ENCODE assay signal across 18 mouse cellular contexts in the genomic region with DNA sequence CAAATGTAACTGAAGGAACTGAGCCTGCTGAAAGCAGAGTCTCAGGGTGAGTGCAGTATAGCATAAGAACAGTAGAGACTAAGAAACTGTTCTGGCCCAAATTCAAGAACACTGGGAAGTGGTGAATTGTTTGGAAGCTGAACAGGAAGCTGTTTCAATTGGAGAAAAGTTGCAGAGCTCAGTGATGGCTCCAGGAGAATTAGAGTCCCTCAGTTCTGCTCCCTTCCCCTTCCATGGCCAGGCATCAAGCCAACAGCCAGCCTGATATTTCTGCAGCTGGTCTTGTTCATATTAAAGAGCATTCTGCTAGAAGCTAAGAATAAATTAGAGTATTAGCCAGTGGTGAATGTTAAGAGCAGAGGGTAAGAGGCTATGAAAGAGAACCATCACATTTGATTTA. TPM values are rescaled to one million over a fixed set of nuclear protein-coding genes. Genes with fewer than 3 reads are reported as not detected.
DNase-seq lines count a peak whose midpoint lies in the region; ATAC-seq and TF ChIP-seq lines count a peak whose summit lies in the region.
"Had no signal": no experiment of that assay in that cellular context is flagged by ENCODE, and none has a peak within 500 bp of the region (broad histone marks: within the 10 kb centered on the region; RNA-seq: fewer than 3 reads in every experiment).

No protein-coding gene starts in this region.

- no peak for TF ChIP-seq CTCF in heart, postnatal 0 days (IDR thresholded peaks at IDR 0.05; ENCODE audit: low read depth)

- no peak overlapping the region for H3K4me3 ChIP-seq in heart, embryonic 11.5 days (ENCODE audit: low read depth, low read length)
- H3K4me3 ChIP-seq in heart, postnatal 0 days (ENCODE audit: low read depth, low read length): no peak overlapping the region
- H3K4me3 ChIP-seq: limb, embryonic 12.5 days; lung, embryonic 15.5 days; midbrain, embryonic 13.5 days; neural tube, embryonic 12.5 days had no signal

- H3K36me3 ChIP-seq in heart, embryonic 11.5 days (ENCODE audit: control insufficient read depth, insufficient read depth, low read length): no peaks in the 10 kb centered on the region
- H3K36me3 ChIP-seq in heart, postnatal 0 days (replicated peaks; ENCODE audit: control insufficient read depth, insufficient read depth, low read length): no peaks in the 10 kb centered on the region
- H3K36me3 ChIP-seq: G1E; limb, embryonic 12.5 days; lung, embryonic 15.5 days; midbrain, embryonic 13.5 days; neural tube, embryonic 12.5 days had no signal

- H3K4me2 ChIP-seq in heart, embryonic 11.5 days: no peak overlapping the region
- H3K4me2 ChIP-seq in heart, postnatal 0 days (ENCODE audit: low read depth, low read length): no peak overlapping the region
- H3K4me2 ChIP-seq: limb, embryonic 12.5 days; lung, embryonic 15.5 days; midbrain, embryonic 13.5 days; neural tube, embryonic 12.5 days had no signal

- H3K4me1 ChIP-seq in heart, embryonic 11.5 days (ENCODE audit: control insufficient read depth, insufficient read depth, low read length): no peaks in the 10 kb centered on the region
- H3K4me1 ChIP-seq in heart, postnatal 0 days (ENCODE audit: control insufficient read depth, insufficient read depth): 0 out of 2 replicates have a peak, but pooled peaks cover 5% of the 10 kb centered on the region
- H3K4me1 ChIP-seq: limb, embryonic 12.5 days; lung, embryonic 15.5 days; midbrain, embryonic 13.5 days; neural tube, embryonic 12.5 days had no signal

- no peaks in the 10 kb centered on the region for H3K9me3 ChIP-seq in heart, embryonic 11.5 days (replicated peaks; ENCODE audit: control insufficient read depth, low read length)
- H3K9me3 ChIP-seq in heart, postnatal 0 days (replicated peaks; ENCODE audit: control insufficient read depth, low read length): no peaks in the 10 kb centered on the region
- H3K9me3 ChIP-seq: G1E; limb, embryonic 12.5 days; lung, embryonic 15.5 days; midbrain, embryonic 13.5 days; neural tube, embryonic 12.5 days had no signal

- H3K27ac ChIP-seq in heart, embryonic 11.5 days (ENCODE audit: low read depth, low read length): no peak overlapping the region
- H3K27ac ChIP-seq in heart, postnatal 0 days (ENCODE audit: low read depth): peak overlapping the region; percentile 34; the same call in 1 of the 2 replicates
- H3K27ac ChIP-seq: limb, embryonic 12.5 days; lung, embryonic 15.5 days; midbrain, embryonic 13.5 days; neural tube, embryonic 12.5 days had no signal

- no peak for TF ChIP-seq EP300 in heart, postnatal 0 days (IDR thresholded peaks at IDR 0.05; ENCODE audit: low read depth)

- no peak for ATAC-seq in heart, embryonic 11.5 days (replicated peaks; ENCODE audit: insufficient number of reproducible peaks, low FRiP score, low TSS enrichment)
- ATAC-seq in heart, postnatal 0 days (ENCODE audit: insufficient read depth, low read depth): no peak
- ATAC-seq: activated CD4-positive, CD25-positive, alpha-beta regulatory T cell, adult 4 months; intestine, postnatal 0 days; midbrain, embryonic 13.5 days had no signal

- H3K27me3 ChIP-seq in heart, embryonic 11.5 days (ENCODE audit: control insufficient read depth, insufficient read depth, low read length): no peaks in the 10 kb centered on the region
- H3K27me3 ChIP-seq in heart, postnatal 0 days (ENCODE audit: control insufficient read depth, insufficient read depth, low read length): no peaks in the 10 kb centered on the region
- H3K27me3 ChIP-seq: lung, embryonic 15.5 days; neural tube, embryonic 12.5 days had no signal

- intact Hi-C loops in left cerebral cortex, postnatal 4 days (cut with DNase I): no loop called here
- intact Hi-C loops in left cerebral cortex, postnatal 14 days (cut with DNase I): no loop called here

- DNase-seq in heart, adult 11 months: peak; percentile 90
- DNase-seq in left cerebral cortex, postnatal 4 days: peak; percentile 5
- DNase-seq in left cerebral cortex, postnatal 14 days (ENCODE audit: low spot score in 2 of 2): no peak
- DNase-seq in NIH3T3 (ENCODE audit: low read depth): peak; percentile 28
- no peak for DNase-seq in heart, postnatal 0 days (ENCODE audit: low spot score)
- no peak for DNase-seq in adrenal gland, postnatal 4 days (ENCODE audit: low spot score in 2 of 2)
- DNase-seq in cerebellum, adult 11 months: no peak
- DNase-seq: cerebellum, adult 9-10 months; layer of hippocampus, postnatal 36 days had no signal

- H3K9ac ChIP-seq in heart, embryonic 11.5 days (ENCODE audit: low read depth, low read length): no peak overlapping the region
- H3K9ac ChIP-seq in heart, postnatal 0 days (replicated peaks; ENCODE audit: low read depth, low read length): no peak overlapping the region
- H3K9ac ChIP-seq: limb, embryonic 12.5 days; lung, embryonic 15.5 days; midbrain, embryonic 13.5 days; neural tube, embryonic 12.5 days had no signal

RNA-seq across cellular contexts. Expression of gene Chst7, which starts 7.3 kb away (rescaled TPM):
- polyA plus RNA-seq in heart, embryonic 11.5 days (2014; fragmentation: Nextera tagmentation; extraction: Ambion mirVana): 2.0 and 2.6 TPM in 2 replicates
- total RNA-seq in left cerebral cortex, postnatal 4 days (2021): 1 to 10 TPM; 4.2 to 5.2 TPM
- 1 to 10 TPM; 3.0 to 3.4 TPM for total RNA-seq in left cerebral cortex, postnatal 14 days (2021)
- total RNA-seq in heart, postnatal 0 days (2014; rRNA removed; ENCODE audit: low replicate concordance): 7.8 and 12.9 TPM in 2 replicates
- polyA plus RNA-seq in heart, postnatal 0 days (2015; fragmentation: Nextera tagmentation; extraction: Ambion mirVana): 6.6 and 7.1 TPM in 2 replicates
- total RNA-seq in adrenal gland, postnatal 4 days (2021): 1 to 10 TPM; 2.9 to 3.2 TPM
- total RNA-seq: G1E; hematopoietic stem cell, adult 5-6 weeks had no signal
- polyA plus RNA-seq: G1E had no signal

Comparison
In these comparisons a context has a peak if more than half of its experiments do, and no peak if none do; other contexts are left out.
1. DNase-seq: peak in heart, adult 11 months (single experiment), left cerebral cortex, postnatal 4 days (single experiment) and NIH3T3 (single experiment); none in left cerebral cortex, postnatal 14 days (0 of 2), heart, postnatal 0 days (single experiment), adrenal gland, postnatal 4 days (0 of 2) and cerebellum, adult 11 months (single experiment).